Mouse (Mus musculus): ENCODE results near the gene Gckr.
"Not testable (repeated sequence)": the region's sequence is repeated elsewhere in the genome, so short reads cannot be mapped to it uniquely, and the experiment has no call there.

Gene Gckr

GRCm38 (mm10) chr5:31295606-31296141, 1.6 kb upstream of the Gckr start, which contains the start of gene Fndc4:
Fndc4 (minus strand) TSS chr5:31296080.
- peak; percentile 13 for DNase-seq (ENCODE audit: low spot score)

GRCm38 (mm10) chr5:31297981-31298380, 738 bp downstream of the Gckr start:
- no peak for DNase-seq (ENCODE audit: low spot score)

- no peak for DNase-seq (ENCODE audit: low spot score)
Measured at GRCm38 (mm10) chr5:31298486-31298885, 1.2 kb downstream of the Gckr start.

GRCm38 (mm10) chr5:31301866-31302265, 4.6 kb downstream of the Gckr start:
- no peak for DNase-seq (ENCODE audit: low spot score)

- no peak for DNase-seq (ENCODE audit: low spot score)
Measured at GRCm38 (mm10) chr5:31303093-31303492, 5.8 kb downstream of the Gckr start.

GRCm38 (mm10) chr5:31312806-31313205, 15.6 kb downstream of the Gckr start:
- DNase-seq (ENCODE audit: low spot score): no peak

GRCm38 (mm10) chr5:31322776-31323175, 25.5 kb downstream of the Gckr start:
- no peak for DNase-seq (ENCODE audit: low spot score)

- DNase-seq (ENCODE audit: low spot score): no peak
Measured at GRCm38 (mm10) chr5:31324085-31324484, 26.8 kb downstream of the Gckr start.

GRCm38 (mm10) chr5:31326850-31327249, 29.6 kb downstream of the Gckr start:
- DNase-seq (ENCODE audit: low spot score): no peak

GRCm38 (mm10) chr5:31328255-31328654, 31.0 kb downstream of the Gckr start:
- peak; percentile 61 for DNase-seq (ENCODE audit: low spot score)

- DNase-seq (ENCODE audit: low spot score): not testable (repeated sequence)
Measured at GRCm38 (mm10) chr5:31357586-31357985, 60.3 kb downstream of the Gckr start.

GRCm38 (mm10) chr5:31360955-31361354, 63.7 kb downstream of the Gckr start:
- no peak for DNase-seq (ENCODE audit: low spot score)

All from ovary, postnatal 14 days (tissue).